18 mouse cellular contexts compared by ENCODE assay signal in the genomic region with DNA sequence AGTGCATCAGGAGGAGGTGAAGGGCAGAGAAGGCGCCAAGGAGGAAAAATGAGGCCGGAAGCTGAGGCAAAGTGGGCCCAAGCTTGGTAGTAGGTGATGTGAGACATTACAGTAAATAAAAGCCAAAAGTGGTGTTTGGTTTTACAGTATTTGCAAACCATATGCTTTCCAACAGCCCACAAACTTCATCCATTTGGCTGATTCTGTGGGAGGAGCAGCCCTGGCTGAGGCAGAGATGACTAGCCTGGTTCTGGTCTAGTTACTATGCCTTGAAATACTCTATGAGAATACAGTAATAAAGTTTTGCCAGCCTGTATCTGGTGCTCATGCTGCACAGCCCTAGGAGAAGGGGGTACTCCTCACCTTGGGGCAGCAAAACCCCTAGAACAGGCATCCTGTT.
"Had no signal": no experiment of that assay in that cellular context is flagged by ENCODE, and none has a peak within 500 bp of the region (broad histone marks: within the 10 kb centered on the region; RNA-seq: fewer than 3 reads in every experiment).

No protein-coding gene starts in this region.

- H3K9ac ChIP-seq: liver, embryonic 13.5 days; liver, embryonic 15.5 days; liver, postnatal 0 days; lung, embryonic 15.5 days; midbrain, embryonic 15.5 days; neural tube, embryonic 12.5 days had no signal

- H3K4me3 ChIP-seq: liver, embryonic 13.5 days; liver, embryonic 15.5 days; lung, embryonic 15.5 days; megakaryocyte, embryonic 14.5 days; midbrain, embryonic 12.5 days; midbrain, embryonic 15.5 days; neural tube, embryonic 12.5 days had no signal

- DNase-seq: liver, embryonic 13.5 days; liver, postnatal 0 days; lung, adult 2 months; lung, postnatal 14 days; lung, postnatal 36 days; retina, postnatal 1 day; spleen, adult 18-20 months; thymus, adult 18-20 months; thymus, postnatal 14 days; thymus, postnatal 36 days had no signal

- H3K36me3 ChIP-seq: lung, embryonic 15.5 days; midbrain, embryonic 12.5 days; midbrain, embryonic 15.5 days; neural tube, embryonic 12.5 days had no signal

- ATAC-seq: liver, postnatal 0 days; lung, postnatal 0 days; midbrain, embryonic 15.5 days had no signal

- H3K27ac ChIP-seq: liver, embryonic 13.5 days; liver, embryonic 15.5 days; lung, embryonic 15.5 days; macrophage; midbrain, embryonic 15.5 days; neural tube, embryonic 12.5 days had no signal

- H3K9me3 ChIP-seq: liver, embryonic 13.5 days; liver, embryonic 15.5 days; lung, embryonic 15.5 days; midbrain, embryonic 12.5 days; midbrain, embryonic 15.5 days; neural tube, embryonic 12.5 days had no signal

- H3K4me1 ChIP-seq: lung, embryonic 15.5 days; neural tube, embryonic 12.5 days had no signal

- H3K27me3 ChIP-seq: lung, embryonic 15.5 days; midbrain, embryonic 12.5 days; midbrain, embryonic 15.5 days; neural tube, embryonic 12.5 days had no signal

- H3K4me2 ChIP-seq: liver, embryonic 13.5 days; liver, embryonic 15.5 days; lung, embryonic 15.5 days; midbrain, embryonic 12.5 days; midbrain, embryonic 15.5 days; neural tube, embryonic 12.5 days had no signal
